Mouse (Mus musculus): ENCODE results near the gene Chn2.
A peak's percentile ranks its signal among the peaks of the same experiment; 100 is the strongest.

The Chn2 gene

GRCm38 (mm10) chr6:54119461-54119860 lies 80.1 kb downstream of the Chn2 start:
- no peak for DNase-seq (ENCODE audit: low spot score)

GRCm38 (mm10) chr6:54119885-54120666 lies 80.7 kb downstream of the Chn2 start:
- no peak for DNase-seq (ENCODE audit: low spot score)

GRCm38 (mm10) chr6:54120889-54121288 lies 81.5 kb downstream of the Chn2 start:
- DNase-seq (ENCODE audit: low spot score), result no peak

GRCm38 (mm10) chr6:54124519-54124918 lies 85.2 kb downstream of the Chn2 start:
- no peak for DNase-seq (ENCODE audit: low spot score)

GRCm38 (mm10) chr6:54125536-54125935 lies 86.2 kb downstream of the Chn2 start:
- DNase-seq (ENCODE audit: low spot score), result no peak

- peak; percentile 24 for DNase-seq (ENCODE audit: low spot score)
Measured at GRCm38 (mm10) chr6:54126225-54126992, 87.1 kb downstream of the Chn2 start.

GRCm38 (mm10) chr6:54126993-54127697 lies 87.8 kb downstream of the Chn2 start:
- DNase-seq (ENCODE audit: low spot score), result no peak

GRCm38 (mm10) chr6:54128702-54129101 lies 89.3 kb downstream of the Chn2 start:
- no peak for DNase-seq (ENCODE audit: low spot score)

- no peak for DNase-seq (ENCODE audit: low spot score)
Measured at GRCm38 (mm10) chr6:54129570-54129969, 90.2 kb downstream of the Chn2 start.

- no peak for DNase-seq (ENCODE audit: low spot score)
Measured at GRCm38 (mm10) chr6:54130881-54131280, 91.5 kb downstream of the Chn2 start.

- no peak for DNase-seq (ENCODE audit: low spot score)
Measured at GRCm38 (mm10) chr6:54132576-54132975, 93.2 kb downstream of the Chn2 start.

GRCm38 (mm10) chr6:54133231-54133630 lies 93.9 kb downstream of the Chn2 start:
- no peak for DNase-seq (ENCODE audit: low spot score)

GRCm38 (mm10) chr6:54138157-54138556 lies 98.8 kb downstream of the Chn2 start:
- no peak for DNase-seq (ENCODE audit: low spot score)

GRCm38 (mm10) chr6:54140488-54140887 lies 101.1 kb downstream of the Chn2 start:
- DNase-seq (ENCODE audit: low spot score), result no peak

- DNase-seq (ENCODE audit: low spot score), result no peak
Measured at GRCm38 (mm10) chr6:54141165-54141564, 101.8 kb downstream of the Chn2 start.

- DNase-seq (ENCODE audit: low spot score), result no peak
Measured at GRCm38 (mm10) chr6:54142848-54143651, 103.7 kb downstream of the Chn2 start.

GRCm38 (mm10) chr6:54143652-54143960 lies 104.3 kb downstream of the Chn2 start:
- no peak for DNase-seq (ENCODE audit: low spot score)

- DNase-seq (ENCODE audit: low spot score), result no peak
Measured at GRCm38 (mm10) chr6:54148844-54149526, 109.6 kb downstream of the Chn2 start.

GRCm38 (mm10) chr6:54150821-54151220 lies 111.5 kb downstream of the Chn2 start:
- DNase-seq (ENCODE audit: low spot score), result no peak

GRCm38 (mm10) chr6:54151443-54152241 lies 112.3 kb downstream of the Chn2 start:
- DNase-seq (ENCODE audit: low spot score), result no peak

- DNase-seq (ENCODE audit: low spot score), result no peak
Measured at GRCm38 (mm10) chr6:54157097-54157496, 117.7 kb downstream of the Chn2 start.
